Mouse (Mus musculus): Measurements from ENCODE around the gene Fancl.

GRCm38 (mm10) chr11:26441121-26441520, 55.2 kb downstream of the Fancl start:
- TF ChIP-seq CTCF (IDR thresholded peaks at IDR 0.05; ENCODE audit: borderline replicate concordance, insufficient read depth, low read length), result no peak
- no peak for TF ChIP-seq POLR2A (IDR thresholded peaks at IDR 0.05; ENCODE audit: low read depth, low read length)
